Mouse (Mus musculus) MEL (cell line): ENCODE measurements around the gene Krtap7-1.

Source experiments
- CTCF ChIP-seq, 3 experiments: IDR thresholded peaks in 2 of 3; conservative IDR thresholded peaks in 1 of 3; 2 replicates each; pipeline ENCODE4 v1.5.1; 2011 to 2012; ENCODE audit warnings: low read length in 3 of 3, low read depth in 2 of 3, mild to moderate bottlenecking in 2 of 3, improper control_type of control experiment in 1 of 3, inconsistent platforms in 1 of 3, mixed read lengths in 1 of 3, moderate library complexity in 1 of 3; ENCODE audit not compliant: control insufficient read depth in 1 of 3, insufficient read depth in 1 of 3, poor library complexity in 1 of 3, severe bottlenecking in 1 of 3
- SMC3 ChIP-seq: IDR thresholded peaks from 2 replicates; pipeline ENCODE4 v1.6.1; 2011; ENCODE audit warnings: low read depth, low read length, improper control_type of control experiment

DNA sequence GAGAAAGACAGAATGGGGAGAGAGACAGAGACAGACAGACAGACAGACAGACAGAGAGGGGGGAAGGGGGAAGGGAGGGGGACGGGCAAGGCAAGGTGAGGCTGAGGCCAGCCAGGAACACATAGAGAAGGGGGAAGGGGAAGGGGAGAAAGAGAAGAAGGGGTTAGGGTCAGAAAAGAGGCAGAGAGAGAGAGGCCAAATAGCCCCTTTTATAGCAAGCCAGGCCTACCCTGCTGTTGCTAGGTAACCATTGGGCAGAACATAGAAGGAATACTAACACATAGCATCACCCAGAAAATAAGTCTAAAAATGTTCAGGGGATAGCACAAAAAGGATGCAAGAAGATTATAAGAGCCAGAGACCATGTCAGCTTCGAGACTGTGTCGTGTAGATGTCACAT lies 20.3 kb upstream of the Krtap7-1 start:
- no peak for TF ChIP-seq SMC3
- no peak for TF ChIP-seq CTCF (IDR thresholded peaks at IDR 0.05 in 2 of 3, conservative IDR thresholded peaks at IDR 0.05 in 1 of 3; ENCODE audit: control insufficient read depth in 1 of 3, insufficient read depth in 1 of 3, low read depth in 2 of 3, low read length in 3 of 3, poor library complexity in 1 of 3, severe bottlenecking in 1 of 3)
